Mouse (Mus musculus) 3134 (cell line): Measurements from ENCODE around the gene Stx1b.

Experiments
- DNase-seq: peaks from one replicate; pipeline ENCODE4 v3.0.0-alpha.2; 2011; ENCODE audit warnings: low spot score; ENCODE audit not compliant: insufficient read length; ENCODE audit errors: extremely low read depth

The Stx1b gene

DNA sequence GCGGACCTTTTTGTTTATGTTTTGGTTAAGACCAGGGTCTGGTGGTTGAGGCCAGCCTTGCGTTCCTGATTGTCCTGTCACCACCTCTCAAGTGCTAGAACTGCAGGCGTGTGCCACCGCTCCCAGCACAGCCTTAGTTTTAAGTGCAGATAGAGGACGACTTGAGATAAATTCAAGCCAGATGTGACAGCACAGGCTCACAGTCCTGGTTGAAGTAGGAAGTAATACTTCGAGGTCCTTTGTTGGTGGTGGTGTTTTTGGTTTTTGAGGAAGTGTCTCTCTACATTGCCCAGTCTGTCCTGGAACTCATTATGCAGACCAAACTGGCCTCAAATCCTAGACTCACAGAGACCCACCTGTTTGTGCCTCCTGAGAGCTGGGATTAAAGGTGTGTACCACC is 64.6 kb downstream of the Stx1b start:
- no peak for DNase-seq
